8 mouse cellular contexts compared by ENCODE assay signal in genomic region chr11:80287150-80287549, GRCm38 (mm10). TPM values are rescaled to one million over a fixed set of nuclear protein-coding genes. Genes with fewer than 3 reads are reported as not detected.
A peak's percentile ranks its signal among the peaks of the same experiment; 100 is the strongest.
DNase-seq lines count a peak whose midpoint lies in the region; ATAC-seq and TF ChIP-seq lines count a peak whose summit lies in the region.
"Had no signal": no experiment of that assay in that cellular context is flagged by ENCODE, and none has a peak within 500 bp of the region (broad histone marks: within the 10 kb centered on the region; RNA-seq: fewer than 3 reads in every experiment).

No protein-coding gene starts in this region.

- H3K36me3 ChIP-seq in C2C12 (ENCODE audit: control insufficient read depth, insufficient read depth) (no peaks in the 10 kb centered on the region), E14TG2a.4 (ENCODE audit: insufficient read depth, low read length) (no peaks in the 10 kb centered on the region)
- H3K36me3 ChIP-seq: limb, embryonic 12.5 days had no signal

- H3ac ChIP-seq in C2C12 (ENCODE audit: control insufficient read depth, insufficient read length, low read depth), result no peak overlapping the region

- H3K79me3 ChIP-seq in C2C12 (ENCODE audit: low read depth), result no peaks in the 10 kb centered on the region

- no peaks in the 10 kb centered on the region for H3K9me3 ChIP-seq in E14TG2a.4 (ENCODE audit: low read length)

- DNase-seq in c-Kit-positive CD71-positive TER-119-negative erythroid progenitor cells, embryonic 14.5 days (ENCODE audit: low read depth), result peak; percentile 56
- peak; percentile 58 to 68 for DNase-seq in frontal cortex, postnatal 25 days (ENCODE audit: low spot score in 2 of 2)
- peak; percentile 40 for DNase-seq in layer of hippocampus, adult 9-11 months
- DNase-seq in spleen, adult 12 weeks (ENCODE audit: low spot score), result peak; percentile 42

- no peaks in the 10 kb centered on the region for H3K79me2 ChIP-seq in C2C12 (ENCODE audit: control insufficient read depth, insufficient read depth)

- TF ChIP-seq CTCF in C2C12 (IDR thresholded peaks at IDR 0.05; ENCODE audit: control insufficient read depth, insufficient read depth, insufficient read length), result peak; percentile 86
- peak; percentile 93 for TF ChIP-seq CTCF in E14TG2a.4 (conservative IDR thresholded peaks at IDR 0.05; ENCODE audit: low read length)

- H3K27me3 ChIP-seq in C2C12 (ENCODE audit: control insufficient read depth, insufficient read depth, insufficient read length) (peaks cover 3% of the 10 kb centered on the region), E14TG2a.4 (ENCODE audit: insufficient read depth, low read length) (peaks cover 17% of the 10 kb centered on the region)

- peaks cover 33% of the 10 kb centered on the region for H3K4me1 ChIP-seq in E14TG2a.4 (replicated peaks; ENCODE audit: low read depth, low read length)

- ATAC-seq in megakaryocyte, adult 5-6 weeks (ENCODE audit: poor library complexity, severe bottlenecking), result peak; percentile 71

- H3K4me3 ChIP-seq in C2C12 (ENCODE audit: insufficient read depth, poor library complexity, severe bottlenecking), result no peak overlapping the region
- no peak overlapping the region for H3K4me3 ChIP-seq in E14TG2a.4 (replicated peaks; ENCODE audit: low read length)
- H3K4me3 ChIP-seq: limb, embryonic 12.5 days had no signal

TF ChIP-seq in C2C12, 6 proteins besides CTCF, POLR2A, EP300 and RAD21:
- TF ChIP-seq MAX (IDR thresholded peaks at IDR 0.05) (peak; percentile 42), USF1 (IDR thresholded peaks at IDR 0.05; ENCODE audit: low read depth) (no peak)

RNA-seq across cellular contexts. Expression of gene Rhbdl3, which starts 13.6 kb away (rescaled TPM):
- polyA plus RNA-seq in C2C12 (2012; fragmentation: generic; extraction: Trizol), result 0.22 TPM
- total RNA-seq in megakaryocyte, adult 5-6 weeks (2015), result 0.11 and 1.5 TPM in 2 replicates
- 0.11 TPM in 1 of 2 replicates, not detected in the other for total RNA-seq in megakaryocyte, adult 5-6 weeks (2017)
